Mouse (Mus musculus): ENCODE data around the gene Cped1.

GRCm38 (mm10) chr6:22157461-22157860 is 171.7 kb downstream of the Cped1 start:
- no peak for TF ChIP-seq CTCF (IDR thresholded peaks at IDR 0.05; ENCODE audit: extremely low read depth, insufficient read depth, low read length)
- no peak for TF ChIP-seq POLR2A (IDR thresholded peaks at IDR 0.05; ENCODE audit: extremely low read depth, insufficient read depth, low read length)
